Mouse (Mus musculus) midbrain, embryonic 15.5 days (tissue): Measurements from ENCODE around the gene Acyp2. TPM values are rescaled to one million over a fixed set of nuclear protein-coding genes. Genes with fewer than 3 reads are reported as not detected.
A peak's percentile ranks its signal among the peaks of the same experiment; 100 is the strongest.

Source experiments
- ATAC-seq: fragments of 200-750 bp; cut with Nextera tagmentation; replicated peaks from 2 replicates; pipeline ENCODE4 v1.8.0; 2017; ENCODE audit warnings: moderate TSS enrichment
- H3K27ac ChIP-seq: fragments of 300-500 bp; sonication (generic); 2 replicates; pipeline ENCODE4 v1.5.1; 2015; ENCODE audit warnings: mild to moderate bottlenecking, inconsistent platforms
- H3K27me3 ChIP-seq: fragments of 300-500 bp; sonication (generic); replicated peaks from 2 replicates; pipeline ENCODE4 v1.6.1; 2015; ENCODE audit warnings: inconsistent platforms
- H3K36me3 ChIP-seq: fragments of 300-500 bp; sonication (generic); replicated peaks from 2 replicates; pipeline ENCODE4 v1.6.1; 2015; ENCODE audit warnings: inconsistent platforms
- H3K4me1 ChIP-seq: fragments of 300-500 bp; sonication (generic); 2 replicates; pipeline ENCODE4 v1.6.1; 2015; ENCODE audit warnings: inconsistent platforms
- H3K4me2 ChIP-seq: fragments of 300-500 bp; sonication (generic); 2 replicates; pipeline ENCODE4 v1.6.1; 2015; ENCODE audit warnings: inconsistent platforms, mild to moderate bottlenecking, moderate library complexity
- H3K4me3 ChIP-seq: fragments of 300-500 bp; sonication (generic); 2 replicates; pipeline ENCODE4 v1.5.1; 2015; ENCODE audit warnings: mild to moderate bottlenecking, inconsistent platforms
- H3K9ac ChIP-seq: fragments of 300-500 bp; sonication (generic); 2 replicates; pipeline ENCODE4 v1.6.1; 2015; ENCODE audit warnings: mild to moderate bottlenecking, inconsistent platforms
- H3K9me3 ChIP-seq: fragments of 300-500 bp; sonication (generic); 2 replicates; pipeline ENCODE4 v1.6.1; 2016; ENCODE audit warnings: inconsistent platforms
- WGBS: fragments of 180-500 bp; shearing (Covaris S2); methylation state at CpG from one replicate; pipeline ENCODE4 v1.1.7; 2015; ENCODE audit warnings: mixed read lengths; 5-methylcytosine and 5-hydroxymethylcytosine counted together
- polyA plus RNA-seq: library from polyadenylated mRNA; unstranded; fragments of >200 nt; fragmentation: Nextera tagmentation; extraction: Ambion mirVana; gene quantifications from 2 replicates; pipeline ENCODE4 v1.2.1, GENCODE M21; 2015

Acyp2 gene
- polyA plus RNA-seq, 1 experiment from 2014 or later = 16.4 TPM

DNA sequence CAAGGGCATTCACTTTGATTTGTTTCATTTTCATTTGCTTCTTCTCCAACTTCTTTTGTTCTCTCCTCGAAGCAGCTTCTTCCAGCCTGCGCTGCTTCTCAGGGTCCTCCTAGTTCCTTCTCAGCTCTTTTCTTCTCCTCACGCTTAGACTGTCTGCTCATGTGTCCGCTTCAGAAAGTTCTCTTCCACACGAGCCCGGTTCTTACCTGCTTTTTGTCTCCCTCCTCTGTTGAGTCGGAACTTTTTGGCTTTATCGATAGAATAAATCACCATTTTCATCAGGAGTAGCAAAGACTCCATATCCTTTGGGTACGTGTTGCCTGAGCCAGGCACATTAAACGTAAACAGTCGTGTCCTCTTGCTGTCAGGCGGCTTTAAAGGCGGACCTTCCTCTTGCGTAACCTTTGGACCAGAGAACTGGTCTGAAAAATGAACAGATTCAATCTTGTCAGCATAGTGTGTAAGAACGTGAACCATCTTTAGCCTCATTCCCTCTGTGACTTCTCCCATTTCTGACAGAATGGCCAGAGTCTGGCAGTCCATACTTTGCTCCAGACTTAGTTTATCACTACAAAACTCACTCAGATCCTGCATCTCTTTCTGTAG, 76.5 kb downstream of the Acyp2 start:
- Histone ChIP-seq H3K36me3 (no peaks in the 10 kb centered on the region), H3K27me3 (no peaks in the 10 kb centered on the region), H3K4me2 (no peak overlapping the region), H3K9ac (no peak overlapping the region), H3K27ac (no peak overlapping the region), H3K9me3 (no peaks in the 10 kb centered on the region), H3K4me3 (no peak overlapping the region), H3K4me1 (no peaks in the 10 kb centered on the region)
- 93% methylated on average over 15 of the region's 15 CpGs for WGBS
- ATAC-seq = no peak

DNA sequence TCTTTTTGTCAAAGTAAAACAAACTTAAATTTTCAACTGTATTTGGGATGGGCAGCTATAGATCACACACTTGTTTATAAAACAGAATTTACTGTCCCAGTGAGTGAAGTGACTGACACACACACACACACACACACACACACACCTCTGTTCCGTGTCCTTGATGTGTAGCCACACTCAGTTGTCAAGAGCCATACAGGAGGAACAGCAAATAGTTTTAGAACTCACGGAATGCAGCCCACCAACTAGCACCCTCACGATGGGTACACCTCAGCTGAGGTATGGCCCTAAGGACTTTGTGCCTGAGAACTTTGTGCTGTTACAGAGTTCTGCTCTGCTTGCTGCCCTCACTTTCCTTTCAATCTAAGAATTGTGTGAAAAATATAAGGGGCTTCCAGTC, 78.8 kb downstream of the Acyp2 start:
- H3K4me3 ChIP-seq = no peak overlapping the region
- WGBS = 87% methylated on average over 3 of the region's 3 CpGs
- no peak overlapping the region for H3K4me2 ChIP-seq
- no peak overlapping the region for H3K27ac ChIP-seq
- H3K9me3 ChIP-seq = no peaks in the 10 kb centered on the region
- H3K4me1 ChIP-seq = no peaks in the 10 kb centered on the region
- H3K9ac ChIP-seq = no peak overlapping the region
- no peak for ATAC-seq
- no peaks in the 10 kb centered on the region for H3K36me3 ChIP-seq
- no peaks in the 10 kb centered on the region for H3K27me3 ChIP-seq

DNA sequence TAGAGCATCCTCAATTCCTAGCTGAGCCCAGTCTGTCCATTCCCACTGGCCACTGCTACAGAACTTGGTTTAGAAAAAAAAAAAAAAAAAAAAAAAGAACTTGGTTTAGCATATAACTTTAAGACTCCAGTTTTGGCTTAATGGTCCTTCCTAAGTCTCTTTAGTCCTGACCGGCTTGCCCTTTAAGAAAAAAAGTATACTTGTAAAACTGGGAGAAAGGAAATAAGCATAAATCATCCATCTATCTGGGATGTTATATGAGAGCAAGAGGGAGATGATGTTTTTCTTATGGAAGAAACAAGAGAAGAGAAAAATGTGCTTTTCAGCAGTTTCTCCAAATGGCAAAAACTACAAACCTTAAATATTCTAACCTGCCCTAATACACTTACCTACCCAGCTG, 89.2 kb downstream of the Acyp2 start:
- Histone ChIP-seq H3K27ac (no peak overlapping the region), H3K4me1 (no peaks in the 10 kb centered on the region), H3K4me3 (no peak overlapping the region), H3K9me3 (no peaks in the 10 kb centered on the region), H3K36me3 (no peaks in the 10 kb centered on the region), H3K9ac (no peak overlapping the region), H3K4me2 (no peak overlapping the region), H3K27me3 (no peaks in the 10 kb centered on the region)
- WGBS = 96% methylated on average over 1 of the region's 1 CpGs
- no peak for ATAC-seq

DNA sequence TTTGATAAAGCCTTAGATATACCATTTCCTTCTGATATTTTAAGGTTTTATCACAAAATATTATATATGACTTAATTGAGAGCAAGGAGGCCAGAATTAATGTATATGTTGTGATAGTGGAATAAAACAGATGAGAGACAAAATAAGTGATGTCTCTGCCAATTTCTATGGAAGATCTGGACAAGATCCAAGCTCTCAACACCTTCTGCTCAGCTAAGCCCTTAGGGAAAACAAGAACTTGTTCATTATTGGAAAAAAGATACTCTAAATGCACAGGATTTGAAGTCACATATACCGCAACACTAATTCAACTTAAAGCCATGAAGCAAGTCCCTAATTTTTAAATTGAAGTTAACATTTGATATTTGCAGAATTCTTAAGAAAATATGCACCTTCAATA, 96.0 kb downstream of the Acyp2 start:
- Histone ChIP-seq H3K9me3 (no peaks in the 10 kb centered on the region), H3K4me3 (no peak overlapping the region), H3K4me2 (no peak overlapping the region), H3K27me3 (no peaks in the 10 kb centered on the region), H3K36me3 (no peaks in the 10 kb centered on the region), H3K9ac (no peak overlapping the region), H3K4me1 (no peaks in the 10 kb centered on the region), H3K27ac (no peak overlapping the region)
- WGBS = 94% methylated on average over 1 of the region's 1 CpGs
- no peak for ATAC-seq

DNA sequence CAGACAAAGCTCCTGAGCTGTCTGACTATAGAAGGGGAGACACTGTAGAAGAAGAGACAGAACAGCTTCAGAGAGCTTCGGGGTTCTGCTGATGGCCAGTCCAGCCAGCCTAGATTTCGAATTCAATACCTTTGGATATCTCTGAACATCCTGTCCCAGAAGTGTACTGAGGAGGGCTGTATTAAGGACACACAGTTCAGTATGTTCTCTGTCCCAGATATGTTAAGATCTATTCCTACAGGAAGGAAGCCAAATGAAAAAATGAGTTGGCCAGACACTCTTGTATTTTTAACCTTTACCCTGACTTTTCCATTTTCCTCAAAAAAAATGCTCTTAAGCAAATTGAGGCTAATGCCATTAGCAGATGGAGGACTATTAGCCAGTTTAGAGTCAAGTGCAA, 132.3 kb downstream of the Acyp2 start:
- H3K9ac ChIP-seq = no peak overlapping the region
- H3K4me2 ChIP-seq = no peak overlapping the region
- WGBS = 81% methylated on average over 2 of the region's 2 CpGs
- ATAC-seq = no peak
- no peaks in the 10 kb centered on the region for H3K27me3 ChIP-seq
- H3K4me3 ChIP-seq = no peak overlapping the region
- H3K4me1 ChIP-seq = no peaks in the 10 kb centered on the region
- no peaks in the 10 kb centered on the region for H3K9me3 ChIP-seq
- H3K27ac ChIP-seq = no peak overlapping the region
- H3K36me3 ChIP-seq = no peaks in the 10 kb centered on the region

DNA sequence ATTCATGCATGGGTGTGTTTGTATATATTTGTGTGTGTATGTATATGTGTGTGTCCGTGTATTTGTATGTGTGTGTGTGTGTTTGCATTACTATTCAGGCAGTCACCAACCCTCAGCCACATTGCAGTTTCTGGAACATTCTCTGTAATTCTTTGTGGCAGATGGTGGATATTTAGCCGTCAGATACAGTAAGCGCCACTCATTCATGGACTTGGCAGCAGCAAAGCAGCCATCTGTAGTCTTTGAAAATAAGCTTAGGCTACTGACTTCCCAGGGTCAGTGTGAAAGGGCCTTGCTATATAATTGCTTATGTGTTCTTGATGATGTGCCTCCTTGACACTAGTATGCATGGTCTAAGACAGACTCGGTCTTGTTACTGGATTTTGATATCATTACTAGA, 141.2 kb downstream of the Acyp2 start:
- Histone ChIP-seq H3K9me3 (no peaks in the 10 kb centered on the region), H3K9ac (no peak overlapping the region), H3K27me3 (no peaks in the 10 kb centered on the region), H3K4me1 (no peaks in the 10 kb centered on the region), H3K4me3 (no peak overlapping the region), H3K36me3 (no peaks in the 10 kb centered on the region), H3K27ac (no peak overlapping the region), H3K4me2 (no peak overlapping the region)
- WGBS = 89% methylated on average over 4 of the region's 4 CpGs
- no peak for ATAC-seq

DNA sequence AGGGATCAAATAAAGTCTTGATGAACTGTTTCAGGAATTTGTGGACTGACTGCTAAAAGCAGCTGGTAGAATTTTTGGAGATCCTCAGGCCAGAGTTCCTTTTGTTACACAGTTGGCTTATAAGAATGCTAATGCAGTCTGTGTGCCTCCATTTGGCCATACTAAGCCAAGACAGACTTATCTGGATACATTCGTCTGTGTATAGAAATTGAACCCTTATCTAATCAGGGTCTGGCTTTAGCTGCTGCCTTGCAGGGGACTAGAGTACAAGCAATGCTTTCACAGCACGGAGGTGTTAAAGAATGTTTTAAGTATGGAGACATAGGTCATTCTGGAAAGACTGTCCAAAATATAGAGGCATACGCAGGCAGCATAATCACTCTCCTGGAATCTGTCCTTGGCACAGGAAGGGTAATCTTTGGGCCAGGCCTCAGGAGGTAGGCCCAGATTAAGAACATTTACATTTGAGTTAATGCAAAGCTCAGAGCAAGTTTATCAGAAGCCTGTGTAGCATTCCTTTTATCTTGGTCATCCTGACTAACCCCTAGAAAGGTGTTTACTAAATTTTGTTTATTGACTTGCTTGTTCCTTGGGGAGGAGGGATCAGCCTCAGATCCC, 150.5 kb downstream of the Acyp2 start:
- H3K4me1 ChIP-seq = no peaks in the 10 kb centered on the region
- H3K4me3 ChIP-seq = no peak overlapping the region
- no peak overlapping the region for H3K27ac ChIP-seq
- no peaks in the 10 kb centered on the region for H3K27me3 ChIP-seq
- 68% methylated on average over 3 of the region's 3 CpGs for WGBS
- no peak for ATAC-seq
- H3K9me3 ChIP-seq = no peaks in the 10 kb centered on the region
- no peak overlapping the region for H3K9ac ChIP-seq
- no peak overlapping the region for H3K4me2 ChIP-seq
- no peaks in the 10 kb centered on the region for H3K36me3 ChIP-seq

DNA sequence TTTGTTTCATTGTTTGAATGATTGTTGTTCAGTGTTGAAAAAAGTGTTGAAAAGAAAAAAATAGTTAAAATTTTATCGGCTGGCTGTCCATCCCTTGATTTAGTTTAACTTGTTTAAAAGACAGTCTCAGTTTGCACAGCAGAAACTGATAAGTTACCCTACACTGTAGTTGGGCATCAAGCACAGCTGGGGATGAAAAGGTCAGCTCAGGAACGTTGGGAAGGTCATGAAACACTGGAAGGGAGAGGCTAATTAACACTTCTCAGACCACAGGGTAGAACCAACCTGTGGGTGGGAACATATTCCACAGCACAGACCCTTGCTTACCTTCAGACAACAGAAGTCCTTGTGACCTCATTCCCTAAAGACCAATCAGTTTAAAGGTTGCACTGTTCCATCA, 152.2 kb downstream of the Acyp2 start:
- WGBS = 60% methylated on average over 2 of the region's 2 CpGs
- no peak overlapping the region for H3K4me2 ChIP-seq
- no peaks in the 10 kb centered on the region for H3K4me1 ChIP-seq
- ATAC-seq = no peak
- no peaks in the 10 kb centered on the region for H3K9me3 ChIP-seq
- H3K27me3 ChIP-seq = no peaks in the 10 kb centered on the region
- no peak overlapping the region for H3K4me3 ChIP-seq
- H3K9ac ChIP-seq = no peak overlapping the region
- H3K36me3 ChIP-seq = no peaks in the 10 kb centered on the region
- H3K27ac ChIP-seq = no peak overlapping the region

DNA sequence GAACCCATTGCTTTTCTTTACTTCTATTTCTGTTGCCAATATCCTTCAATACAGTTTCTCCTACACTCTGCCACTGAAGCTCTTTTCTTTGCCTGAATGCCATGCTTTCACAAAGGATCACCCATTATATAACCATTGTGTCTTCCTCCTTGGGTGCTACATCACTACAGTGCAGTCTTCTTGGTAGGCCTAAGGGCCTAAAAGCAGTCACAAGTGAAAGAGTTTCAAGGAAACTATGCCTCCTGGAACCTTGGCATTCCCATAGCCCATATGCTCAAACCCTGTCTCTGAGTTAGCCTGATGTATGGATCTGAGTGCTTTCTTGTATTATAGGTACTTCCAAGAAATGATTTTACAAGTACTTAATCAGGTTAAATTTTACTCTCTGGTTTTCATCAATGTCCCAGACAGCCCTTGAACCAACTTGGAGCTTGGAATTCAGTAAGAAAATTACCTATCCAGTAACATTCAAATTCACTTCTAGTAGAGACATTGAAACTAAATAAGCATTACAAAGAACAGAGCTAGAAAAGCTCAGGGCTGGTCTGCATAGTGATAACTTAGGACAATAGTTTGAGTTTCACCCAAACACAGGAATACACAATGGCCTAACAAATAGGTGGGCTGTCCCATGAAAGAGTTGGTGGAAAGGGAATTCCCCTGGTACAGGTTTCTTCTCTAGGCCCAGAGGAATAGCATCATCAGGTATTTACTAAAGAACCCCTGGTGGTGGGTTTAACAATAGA, 157.7 kb downstream of the Acyp2 start:
- Histone ChIP-seq H3K4me1 (no peaks in the 10 kb centered on the region), H3K4me3 (no peak overlapping the region), H3K27me3 (no peaks in the 10 kb centered on the region), H3K9me3 (no peaks in the 10 kb centered on the region), H3K27ac (no peak overlapping the region), H3K9ac (no peak overlapping the region), H3K36me3 (no peaks in the 10 kb centered on the region), H3K4me2 (no peak overlapping the region)
- ATAC-seq = no peak

DNA sequence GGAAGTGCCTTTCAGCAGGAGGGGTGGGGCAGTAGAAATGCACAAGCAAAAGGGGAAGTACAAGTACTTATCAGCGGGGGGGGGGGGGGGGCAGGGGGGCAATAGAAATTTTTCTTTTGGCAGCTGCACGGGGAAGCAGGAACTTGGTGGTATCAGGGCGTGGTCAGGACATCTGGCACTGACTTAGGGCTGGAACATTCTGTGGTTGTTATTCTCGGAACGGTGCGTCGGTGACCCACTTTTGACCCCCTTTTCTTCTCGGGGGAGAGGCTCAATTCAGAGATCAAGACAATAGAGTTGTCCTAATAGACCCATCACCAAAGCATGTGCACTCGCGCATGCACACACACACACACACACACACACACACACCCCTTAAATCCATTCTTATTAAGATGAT, 161.2 kb downstream of the Acyp2 start:
- ATAC-seq = no peak
- 78% methylated on average over 10 of the region's 10 CpGs for WGBS
- H3K4me1 ChIP-seq = no peaks in the 10 kb centered on the region
- H3K27me3 ChIP-seq = no peaks in the 10 kb centered on the region
- H3K27ac ChIP-seq = no peak overlapping the region
- no peak overlapping the region for H3K4me2 ChIP-seq
- no peak overlapping the region for H3K9ac ChIP-seq
- H3K36me3 ChIP-seq = no peaks in the 10 kb centered on the region
- H3K4me3 ChIP-seq = no peak overlapping the region
- no peaks in the 10 kb centered on the region for H3K9me3 ChIP-seq

DNA sequence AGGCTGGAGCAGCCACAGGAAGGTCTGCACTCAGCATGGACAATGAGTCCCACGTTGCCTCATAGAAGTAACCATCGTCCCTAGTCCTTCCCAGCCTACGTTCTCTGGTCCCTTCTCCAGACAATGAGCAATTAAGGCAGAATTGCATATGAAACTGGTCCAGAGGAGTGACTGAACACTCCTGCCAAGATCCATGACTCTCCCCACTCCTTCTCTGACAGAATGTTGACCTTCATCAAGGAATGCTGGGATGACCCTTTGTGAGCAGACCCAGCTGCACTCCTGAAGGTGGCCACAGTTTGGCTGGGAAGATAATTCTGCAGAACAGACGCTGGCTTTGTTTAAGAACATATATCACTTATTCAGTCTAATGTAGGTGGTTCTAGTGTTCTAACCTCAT, 166.1 kb downstream of the Acyp2 start:
- no peak for ATAC-seq
- WGBS = 88% methylated on average over 4 of the region's 4 CpGs
- H3K36me3 ChIP-seq = no peaks in the 10 kb centered on the region

DNA sequence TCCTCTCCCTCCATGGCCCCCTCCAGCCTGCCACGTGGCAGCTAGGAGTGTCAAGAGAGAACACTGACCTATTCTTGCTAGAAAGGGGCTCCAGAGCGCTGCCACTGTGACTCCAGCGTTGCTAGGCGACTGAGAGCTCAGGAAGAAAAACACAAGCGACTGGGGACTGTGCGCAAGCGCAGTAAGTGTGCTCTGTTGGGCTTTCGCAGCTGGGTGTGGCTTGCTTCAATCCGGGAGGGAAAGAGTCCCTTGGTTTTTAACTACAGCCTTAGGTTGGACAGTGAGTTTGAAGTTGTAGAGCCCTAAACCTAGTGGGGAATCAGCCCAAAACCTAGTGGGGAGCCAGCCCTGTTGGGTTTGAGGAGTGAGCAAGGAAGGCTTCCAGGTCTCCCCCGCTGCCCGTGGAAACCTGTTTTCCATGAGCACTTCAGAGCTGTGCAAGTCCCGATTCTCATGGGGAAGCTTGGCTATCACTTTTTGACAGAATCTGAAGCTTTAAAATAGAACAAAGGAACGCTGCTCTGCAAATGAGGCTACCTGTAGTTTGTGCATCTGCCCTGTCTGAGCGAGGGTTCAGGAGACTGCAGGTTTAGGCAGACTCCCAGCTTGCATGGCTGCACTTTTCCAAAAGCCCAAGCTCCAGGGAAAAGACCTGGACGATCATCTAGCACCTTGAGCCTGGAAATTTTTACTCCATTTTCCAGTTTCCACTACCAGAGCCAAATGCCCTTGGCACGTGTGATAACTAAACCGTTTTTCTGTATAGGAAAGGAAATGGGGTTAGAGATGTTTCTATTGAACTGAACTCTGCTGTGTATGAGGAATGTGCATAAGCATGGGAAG, 177.4 kb downstream of the Acyp2 start, which contains the start of gene 4930505A04Rik:
Gene 4930505A04Rik, minus strand, starts transcription at position 77 of the 843 bp plus-strand sequence.
- peak; percentile 99 for ATAC-seq
- Histone ChIP-seq H3K9me3 (no peaks in the 10 kb centered on the region), H3K27ac (peak within 1 kb of the TSS; percentile 80), H3K4me1 (peaks cover 14% of the 10 kb centered on the region), H3K9ac (peak within 1 kb of the TSS; percentile 45), H3K27me3 (no peaks in the 10 kb centered on the region), H3K36me3 (no peaks in the 10 kb centered on the region), H3K4me2 (peak within 1 kb of the TSS; percentile 60), H3K4me3 (peak within 1 kb of the TSS; percentile 43)
- WGBS = 6% methylated on average over 17 of the region's 17 CpGs

More for the DNA sequence above, 166.1 kb downstream of the Acyp2 start:
- no peak overlapping the region for H3K4me3 ChIP-seq
- no peaks in the 10 kb centered on the region for H3K9me3 ChIP-seq
- no peaks in the 10 kb centered on the region for H3K27me3 ChIP-seq
- no peak overlapping the region for H3K4me2 ChIP-seq
- no peak overlapping the region for H3K9ac ChIP-seq
- no peak overlapping the region for H3K27ac ChIP-seq
- no peaks in the 10 kb centered on the region for H3K4me1 ChIP-seq
